Mouse (Mus musculus): Measurements from ENCODE around the gene Gpr119. TPM values are rescaled to one million over a fixed set of nuclear protein-coding genes. Genes with fewer than 3 reads are reported as not detected.

Gpr119 gene
- polyA plus RNA-seq, 1 experiment from 2014 or later: 0.17 TPM

DNA sequence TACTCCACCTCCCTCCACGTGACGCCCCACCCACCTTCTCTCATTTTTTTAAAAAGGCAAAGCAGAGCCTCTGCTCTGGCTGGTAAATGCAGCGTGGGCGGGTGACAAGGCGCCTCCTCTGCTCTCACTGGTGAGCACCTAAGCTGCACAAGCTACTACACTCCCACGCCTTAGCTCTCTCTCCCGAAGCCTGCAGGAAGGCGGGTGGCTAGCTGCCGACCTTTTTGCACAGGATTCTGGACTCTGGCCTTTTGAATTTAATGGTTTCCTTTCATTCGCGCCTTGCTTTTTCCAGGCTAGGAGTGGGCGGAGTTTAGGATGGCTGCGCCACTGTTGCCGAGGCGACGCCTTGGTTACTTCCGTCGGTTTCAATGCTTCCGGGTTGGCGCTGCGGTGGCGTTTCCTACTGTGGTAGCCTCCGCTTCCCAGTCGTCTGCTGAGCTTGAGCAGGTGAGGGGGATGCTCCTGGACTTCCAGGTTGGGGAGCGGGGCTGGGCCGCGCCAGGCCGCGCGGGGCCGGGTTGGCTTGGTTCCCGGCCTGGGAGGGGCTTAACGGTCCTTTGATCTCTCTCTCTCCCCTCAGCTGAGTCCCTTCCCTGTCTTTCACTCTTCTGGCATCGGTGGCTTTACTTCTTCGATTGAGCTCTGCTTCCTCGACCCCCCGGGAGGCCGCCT is 50.8 kb downstream of the Gpr119 start, which contains the start of gene Slc25a14:
TSS of gene Slc25a14 (plus strand) at position 35 of the 675 bp plus-strand sequence.
- Histone ChIP-seq H3K4me2 (replicated peaks; ENCODE audit: low read depth) (peak within 1 kb of the TSS; percentile 64), H3K4me1 (replicated peaks; ENCODE audit: control insufficient read depth, insufficient read depth, low read length) (no peaks in the 10 kb centered on the region), H3K27me3 (replicated peaks; ENCODE audit: control insufficient read depth, insufficient read depth, low read length) (no peaks in the 10 kb centered on the region), H3K27ac (ENCODE audit: low read depth, low read length) (0 out of 2 replicates have a peak within 1 kb of the TSS, but pooled peaks have one; percentile 17), H3K9me3 (ENCODE audit: control insufficient read depth) (no peaks in the 10 kb centered on the region), H3K36me3 (ENCODE audit: control insufficient read depth, insufficient read depth) (no peaks in the 10 kb centered on the region), H3K9ac (ENCODE audit: low read depth, low read length) (peak within 1 kb of the TSS; percentile 59), H3K4me3 (ENCODE audit: low read depth, low read length) (peak within 1 kb of the TSS; percentile 60)
- WGBS: 19% methylated on average over 38 of the region's 38 CpGs
- TF ChIP-seq CTCF (IDR thresholded peaks at IDR 0.05; ENCODE audit: low read depth): no peak
- peak; percentile 95 for ATAC-seq

DNA sequence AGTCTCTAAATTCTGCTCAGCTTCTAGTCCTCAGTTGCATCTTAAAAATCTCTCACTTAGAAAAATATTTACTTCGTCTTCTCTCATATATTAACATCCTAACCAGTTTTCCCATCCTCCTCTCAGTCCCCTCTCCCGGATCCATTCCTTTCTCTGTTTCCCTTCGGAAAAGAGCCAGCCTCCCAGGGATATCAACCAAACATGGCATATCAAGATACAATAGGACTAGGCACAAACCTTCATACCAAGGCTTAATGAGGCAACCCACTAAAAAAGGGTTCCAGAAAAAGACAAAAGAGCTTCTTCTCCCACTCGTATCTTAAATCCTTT is 51.3 kb downstream of the Gpr119 start:
- Histone ChIP-seq H3K4me2 (replicated peaks; ENCODE audit: low read depth) (peak overlapping the region; percentile 64), H3K4me1 (replicated peaks; ENCODE audit: control insufficient read depth, insufficient read depth, low read length) (no peaks in the 10 kb centered on the region), H3K36me3 (ENCODE audit: control insufficient read depth, insufficient read depth) (no peaks in the 10 kb centered on the region), H3K27ac (ENCODE audit: low read depth, low read length) (0 out of 2 replicates have a peak overlapping the region, but pooled peaks have one; percentile 17), H3K9me3 (ENCODE audit: control insufficient read depth) (no peaks in the 10 kb centered on the region), H3K4me3 (ENCODE audit: low read depth, low read length) (peak overlapping the region; percentile 60), H3K27me3 (replicated peaks; ENCODE audit: control insufficient read depth, insufficient read depth, low read length) (no peaks in the 10 kb centered on the region), H3K9ac (ENCODE audit: low read depth, low read length) (no peak overlapping the region)
- 31% methylated on average over 4 of the region's 4 CpGs for WGBS
- no peak for TF ChIP-seq CTCF (IDR thresholded peaks at IDR 0.05; ENCODE audit: low read depth)
- no peak for ATAC-seq

Small RNA genes within 50 kb of the gene (microRNA-seq; reads per million reads assigned to microRNA genes)
- not detected for gene Gm27828

Other genes with a start within 250 kb of the Gpr119 start
- 10.6 and 11.1 TPM in 2 replicates for gene Elf4, start 211.3 kb downstream of the Gpr119 start, polyA plus RNA-seq (2015; fragmentation: Nextera tagmentation; extraction: Ambion mirVana)
- 67.2 and 68.9 TPM in 2 replicates for gene Aifm1, start 160.9 kb downstream of the Gpr119 start, polyA plus RNA-seq (2015; fragmentation: Nextera tagmentation; extraction: Ambion mirVana)
- 1.6 and 2.4 TPM in 2 replicates for gene Rab33a, start 155.2 kb downstream of the Gpr119 start, polyA plus RNA-seq (2015; fragmentation: Nextera tagmentation; extraction: Ambion mirVana)
- 3.2 and 3.9 TPM in 2 replicates for gene Zfp280c, start 80.0 kb downstream of the Gpr119 start, polyA plus RNA-seq (2015; fragmentation: Nextera tagmentation; extraction: Ambion mirVana)
- gene Slc25a14, start 51.1 kb downstream of the Gpr119 start, polyA plus RNA-seq (2015; fragmentation: Nextera tagmentation; extraction: Ambion mirVana): 7.9 and 9.5 TPM in 2 replicates
- 13.4 and 15.1 TPM in 2 replicates for gene Rbmx2, start 20.5 kb upstream of the Gpr119 start, polyA plus RNA-seq (2015; fragmentation: Nextera tagmentation; extraction: Ambion mirVana)
- not detected in 2 replicates for gene Gm595, start 203.2 kb upstream of the Gpr119 start, polyA plus RNA-seq (2015; fragmentation: Nextera tagmentation; extraction: Ambion mirVana)

Measured in intestine, postnatal 0 days (tissue).